Mouse (Mus musculus): ENCODE results near the gene Mark1. TPM values are rescaled to one million over a fixed set of nuclear protein-coding genes. Genes with fewer than 3 reads are reported as not detected.

Gene Mark1
- 1.8 and 2.4 TPM in 2 replicates for polyA plus RNA-seq (2016; fragmentation: Nextera tagmentation; extraction: Ambion mirVana)

GRCm38 (mm10) chr1:184999071-184999750, at the start of gene Mark1:
Mark1 (minus strand) TSS chr1:184999570.
- H3K27me3 ChIP-seq (ENCODE audit: insufficient read depth, poor library complexity, severe bottlenecking), result peaks cover 5% of the 10 kb centered on the region
- peak within 1 kb of the TSS; percentile 82 for H3K4me3 ChIP-seq
- WGBS, result 8% methylated on average over 87 of the region's 88 CpGs
- peak within 1 kb of the TSS; percentile 91 for H3K27ac ChIP-seq
- no peaks in the 10 kb centered on the region for H3K36me3 ChIP-seq
- peaks cover 28% of the 10 kb centered on the region for H3K4me1 ChIP-seq
- no peak for DNase-seq (ENCODE audit: low spot score)
- no peaks in the 10 kb centered on the region for H3K9me3 ChIP-seq

- peak; percentile 74 for DNase-seq (ENCODE audit: low spot score)
- no peaks in the 10 kb centered on the region for H3K36me3 ChIP-seq
- H3K27me3 ChIP-seq (ENCODE audit: insufficient read depth, poor library complexity, severe bottlenecking), result no peaks in the 10 kb centered on the region
- WGBS, result 35% methylated on average over 12 of the region's 12 CpGs
- H3K4me3 ChIP-seq, result peak overlapping the region; percentile 22; the same call in 1 of the 2 replicates
- peaks cover 25% of the 10 kb centered on the region for H3K4me1 ChIP-seq
- H3K27ac ChIP-seq, result peak overlapping the region; percentile 86
- H3K9me3 ChIP-seq, result no peaks in the 10 kb centered on the region
These were observed 48.3 kb upstream of the Mark1 start for GRCm38 (mm10) chr1:185047516-185048247.

GRCm38 (mm10) chr1:185046513-185046912, 47.1 kb upstream of the Mark1 start:
- Histone ChIP-seq H3K27ac (peak overlapping the region; percentile 86; the same call in 1 of the 2 replicates), H3K36me3 (no peaks in the 10 kb centered on the region), H3K4me3 (no peak overlapping the region), H3K4me1 (peaks cover 25% of the 10 kb centered on the region), H3K27me3 (ENCODE audit: insufficient read depth, poor library complexity, severe bottlenecking) (no peaks in the 10 kb centered on the region), H3K9me3 (no peaks in the 10 kb centered on the region)
- no peak for DNase-seq (ENCODE audit: low spot score)
- 72% methylated on average over 8 of the region's 8 CpGs for WGBS

- Histone ChIP-seq H3K27me3 (ENCODE audit: insufficient read depth, poor library complexity, severe bottlenecking) (no peaks in the 10 kb centered on the region), H3K9me3 (no peaks in the 10 kb centered on the region), H3K4me3 (no peak overlapping the region), H3K27ac (no peak overlapping the region), H3K36me3 (no peaks in the 10 kb centered on the region), H3K4me1 (0 out of 2 replicates have a peak, but pooled peaks cover 3% of the 10 kb centered on the region)
- WGBS, result 68% methylated on average over 7 of the region's 7 CpGs
- no peak for DNase-seq (ENCODE audit: low spot score)
These were observed 38.9 kb upstream of the Mark1 start for GRCm38 (mm10) chr1:185038183-185038686.

GRCm38 (mm10) chr1:185030565-185030964, 31.2 kb upstream of the Mark1 start:
- Histone ChIP-seq H3K9me3 (no peaks in the 10 kb centered on the region), H3K27ac (no peak overlapping the region), H3K36me3 (no peaks in the 10 kb centered on the region), H3K4me1 (peaks cover 4% of the 10 kb centered on the region; the same call in 1 of the 2 replicates), H3K4me3 (no peak overlapping the region), H3K27me3 (ENCODE audit: insufficient read depth, poor library complexity, severe bottlenecking) (peaks cover 8% of the 10 kb centered on the region; the same call in 1 of the 2 replicates)
- whole genome bisulfite sequencing, result 85% methylated on average over 10 of the region's 10 CpGs
- no peak for DNase-seq (ENCODE audit: low spot score)

GRCm38 (mm10) chr1:185020429-185021168, 21.2 kb upstream of the Mark1 start:
- Histone ChIP-seq H3K36me3 (no peaks in the 10 kb centered on the region), H3K9me3 (no peaks in the 10 kb centered on the region), H3K4me1 (no peaks in the 10 kb centered on the region), H3K4me3 (no peak overlapping the region), H3K27me3 (ENCODE audit: insufficient read depth, poor library complexity, severe bottlenecking) (no peaks in the 10 kb centered on the region), H3K27ac (no peak overlapping the region)
- 72% methylated on average over 13 of the region's 13 CpGs for WGBS
- no peak for DNase-seq (ENCODE audit: low spot score)

- 82% methylated on average over 3 of the region's 3 CpGs for WGBS
- DNase-seq (ENCODE audit: low spot score), result no peak
- Histone ChIP-seq H3K9me3 (no peaks in the 10 kb centered on the region), H3K27me3 (ENCODE audit: insufficient read depth, poor library complexity, severe bottlenecking) (no peaks in the 10 kb centered on the region), H3K27ac (no peak overlapping the region), H3K4me1 (no peaks in the 10 kb centered on the region), H3K36me3 (no peaks in the 10 kb centered on the region), H3K4me3 (no peak overlapping the region)
These were observed 13.2 kb upstream of the Mark1 start for GRCm38 (mm10) chr1:185012566-185012965.

GRCm38 (mm10) chr1:185007066-185007465, 7.7 kb upstream of the Mark1 start:
- H3K27me3 ChIP-seq (ENCODE audit: insufficient read depth, poor library complexity, severe bottlenecking), result 0 out of 2 replicates have a peak, but pooled peaks cover 5% of the 10 kb centered on the region
- no peak for DNase-seq (ENCODE audit: low spot score)
- no peak overlapping the region for H3K27ac ChIP-seq
- H3K9me3 ChIP-seq, result no peaks in the 10 kb centered on the region
- no peak overlapping the region for H3K4me3 ChIP-seq
- H3K4me1 ChIP-seq, result no peaks in the 10 kb centered on the region
- H3K36me3 ChIP-seq, result no peaks in the 10 kb centered on the region
- 83% methylated on average over 5 of the region's 5 CpGs for WGBS

- 11% methylated on average over 63 of the region's 65 CpGs for WGBS
- DNase-seq (ENCODE audit: low spot score), result no peak
- H3K27ac ChIP-seq, result peak overlapping the region; percentile 91; the same call in 1 of the 2 replicates
These were observed 620 bp upstream of the Mark1 start for GRCm38 (mm10) chr1:184999780-185000599.

GRCm38 (mm10) chr1:184998631-184999030, 739 bp downstream of the Mark1 start:
- peaks cover 5% of the 10 kb centered on the region for H3K27me3 ChIP-seq (ENCODE audit: insufficient read depth, poor library complexity, severe bottlenecking)
- H3K36me3 ChIP-seq, result no peaks in the 10 kb centered on the region
- no peaks in the 10 kb centered on the region for H3K9me3 ChIP-seq
- peak overlapping the region; percentile 91 for H3K27ac ChIP-seq
- peaks cover 28% of the 10 kb centered on the region for H3K4me1 ChIP-seq
- no peak for DNase-seq (ENCODE audit: low spot score)
- 30% methylated on average over 2 of the region's 2 CpGs for WGBS
- H3K4me3 ChIP-seq, result peak overlapping the region; percentile 82

More at GRCm38 (mm10) chr1:184999780-185000599, 620 bp upstream of the Mark1 start:
- H3K4me1 ChIP-seq, result peaks cover 26% of the 10 kb centered on the region
- H3K4me3 ChIP-seq, result peak overlapping the region; percentile 82
- no peaks in the 10 kb centered on the region for H3K9me3 ChIP-seq
- H3K36me3 ChIP-seq, result no peaks in the 10 kb centered on the region
- H3K27me3 ChIP-seq (ENCODE audit: insufficient read depth, poor library complexity, severe bottlenecking), result peaks cover 7% of the 10 kb centered on the region

- WGBS, result 50% methylated on average over 9 of the region's 9 CpGs
- H3K36me3 ChIP-seq, result no peaks in the 10 kb centered on the region
- DNase-seq (ENCODE audit: low spot score), result no peak
- no peak overlapping the region; the same call in 1 of the 2 replicates for H3K27ac ChIP-seq
- H3K27me3 ChIP-seq (ENCODE audit: insufficient read depth, poor library complexity, severe bottlenecking), result peaks cover 5% of the 10 kb centered on the region
- peaks cover 28% of the 10 kb centered on the region for H3K4me1 ChIP-seq
- H3K4me3 ChIP-seq, result peak overlapping the region; percentile 82
- H3K9me3 ChIP-seq, result no peaks in the 10 kb centered on the region
These were observed 1.2 kb downstream of the Mark1 start for GRCm38 (mm10) chr1:184998161-184998560.

- Histone ChIP-seq H3K9me3 (no peaks in the 10 kb centered on the region), H3K4me3 (0 out of 2 replicates have a peak overlapping the region, but pooled peaks have one; percentile 29), H3K4me1 (peaks cover 28% of the 10 kb centered on the region), H3K36me3 (no peaks in the 10 kb centered on the region), H3K27ac (peak overlapping the region; percentile 11; the same call in 1 of the 2 replicates), H3K27me3 (ENCODE audit: insufficient read depth, poor library complexity, severe bottlenecking) (peaks cover 5% of the 10 kb centered on the region)
- 53% methylated on average over 11 of the region's 11 CpGs for WGBS
- no peak for DNase-seq (ENCODE audit: low spot score)
These were observed 1.9 kb downstream of the Mark1 start for GRCm38 (mm10) chr1:184997466-184997865.
